Mouse (Mus musculus) lung, postnatal 10 days (tissue): ENCODE measurements at regions not wholly inside any gene's neighbourhood (a gene's known extent, or its start where the extent isn't known, plus 50 kb on each side); places are given as distances from the start of the nearest gene placed in this dataset.
A peak's percentile ranks its signal among the peaks of the same experiment; 100 is the strongest.

Source experiments
- DNase-seq: peaks from one replicate; pipeline ENCODE4 v3.0.0; 2021

DNA sequence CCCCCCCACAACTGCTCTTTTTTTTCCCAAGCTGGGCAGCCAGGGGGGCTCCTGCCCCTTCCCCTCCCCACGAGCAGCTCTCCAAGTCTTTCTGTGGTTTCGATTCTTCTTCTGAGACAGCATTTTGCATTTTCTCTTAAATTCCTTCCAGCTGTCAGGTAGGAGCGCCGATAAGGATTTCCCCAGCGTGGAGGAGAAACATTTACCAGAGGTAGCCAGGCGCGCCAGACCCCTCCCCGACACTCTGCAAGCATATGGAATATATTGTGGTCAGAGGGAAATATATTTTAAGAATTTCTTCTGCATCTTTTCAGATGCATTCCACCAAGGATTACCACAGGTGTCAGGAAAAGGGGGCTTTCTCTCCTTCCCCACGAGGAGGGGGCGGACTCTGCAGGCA, 111.9 kb downstream of the Tbx5 start:
- DNase-seq = no peak

DNA sequence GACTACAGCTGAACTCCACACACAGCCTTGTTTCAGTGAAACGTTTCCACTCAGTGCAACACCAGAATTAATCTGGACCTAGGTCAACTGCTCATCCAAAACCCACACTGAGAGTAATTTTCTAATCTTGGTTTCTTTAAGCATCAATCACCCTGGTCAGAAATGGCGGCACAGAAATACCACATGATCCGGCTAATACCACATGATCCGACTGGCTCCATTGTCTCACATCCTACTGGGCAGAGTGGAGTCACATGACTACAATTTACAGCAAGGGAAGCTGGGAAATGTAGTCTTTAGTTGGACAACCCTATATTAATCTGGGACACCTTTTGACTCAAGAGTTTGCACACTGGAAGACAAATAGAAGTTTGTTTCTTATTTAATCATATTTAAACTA, 115.9 kb downstream of the Tbx5 start:
- DNase-seq = no peak

DNA sequence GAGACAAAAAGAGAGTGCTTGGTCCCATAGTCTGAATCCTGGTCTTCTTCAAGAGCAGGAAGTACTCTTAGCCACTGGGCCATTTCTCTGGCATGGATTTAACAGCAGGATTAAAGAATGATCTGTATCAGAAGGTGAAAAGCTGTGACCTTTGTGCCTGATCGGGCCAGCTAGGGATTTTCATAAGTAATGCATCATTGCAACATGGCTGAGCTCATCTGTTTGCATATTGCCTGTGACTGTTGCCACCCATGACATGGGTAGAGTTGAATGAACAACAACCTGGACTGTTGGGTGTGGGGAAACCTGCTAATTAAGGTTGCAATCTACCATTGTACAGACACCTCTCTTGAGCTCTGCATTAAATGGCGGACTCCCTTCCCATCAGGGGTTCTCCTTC, 119.6 kb downstream of the Tbx5 start:
- no peak for DNase-seq

DNA sequence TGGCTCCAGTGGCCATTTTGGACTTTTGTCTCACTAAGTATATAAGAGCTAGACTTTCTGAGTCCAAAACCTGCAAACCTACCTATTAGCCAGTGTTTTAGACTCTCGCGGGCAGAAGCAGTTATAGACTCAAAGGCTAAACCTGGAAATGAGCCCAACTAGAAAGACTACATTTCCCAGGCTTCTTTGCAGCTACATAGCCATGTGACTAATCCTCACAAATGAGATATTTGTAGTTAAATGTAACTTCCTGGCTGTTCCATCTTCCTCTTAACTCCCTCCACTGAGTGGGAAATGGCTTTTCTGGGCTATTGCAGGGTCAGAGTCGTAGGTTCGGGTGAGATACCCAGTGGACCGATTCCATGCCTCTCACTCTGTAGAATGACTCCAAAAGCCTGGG, 120.7 kb downstream of the Tbx5 start:
- DNase-seq = no peak

DNA sequence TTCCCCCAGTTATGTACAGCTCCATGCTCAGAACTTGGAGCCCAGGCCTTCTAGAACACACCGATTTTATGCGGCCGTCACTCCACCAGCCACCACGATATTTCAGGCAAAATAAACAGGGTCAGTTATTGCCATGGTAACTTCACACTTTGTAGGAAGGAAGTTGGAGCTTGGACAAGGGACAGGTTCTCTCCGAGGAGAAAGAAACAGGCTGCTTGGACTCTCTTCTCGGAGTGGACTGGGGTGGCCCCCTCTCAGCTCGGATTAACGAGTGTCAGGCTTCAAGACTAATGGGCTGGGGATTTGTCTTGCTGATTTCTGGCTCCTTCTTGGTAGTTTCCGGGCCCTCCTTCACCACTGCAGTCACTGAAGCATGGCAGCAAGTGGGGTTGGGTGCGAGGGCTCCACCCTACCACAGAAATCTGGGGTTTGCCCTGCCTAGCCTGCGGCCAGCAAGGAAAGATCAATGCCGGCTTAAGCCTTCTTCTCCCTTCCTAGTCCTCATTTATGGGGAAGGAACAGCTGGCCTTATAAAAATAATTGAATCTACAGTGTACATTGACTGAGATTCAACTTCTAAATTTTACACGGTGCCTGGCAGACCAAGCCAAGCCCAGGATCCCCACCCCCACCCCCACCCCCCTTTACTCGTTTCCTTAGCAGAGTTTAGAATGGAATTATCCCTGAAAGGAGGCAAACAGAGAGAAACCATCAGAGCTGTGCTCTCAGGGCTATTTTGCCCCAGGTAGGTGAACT, 121.5 kb downstream of the Tbx5 start:
- DNase-seq = no peak

DNA sequence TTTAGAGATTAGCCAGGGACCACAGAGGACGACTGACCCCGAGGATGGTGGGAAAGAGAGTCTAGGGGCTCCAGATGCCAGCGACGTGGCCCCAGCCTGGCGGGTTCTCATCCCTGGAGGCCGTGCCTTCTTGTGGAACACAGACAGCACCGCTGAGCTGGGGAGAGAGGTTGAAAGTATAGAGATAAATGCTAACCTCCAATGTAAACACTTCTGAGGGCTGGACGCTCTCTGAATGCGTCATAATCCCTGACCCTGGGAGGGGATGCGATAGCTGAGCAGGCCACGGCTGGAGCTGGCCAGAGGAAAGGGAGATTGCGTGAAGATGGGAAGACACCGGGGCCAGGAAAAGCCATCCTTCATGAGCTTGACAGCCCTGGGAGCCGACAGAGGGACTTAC, 126.5 kb downstream of the Tbx5 start:
- DNase-seq = no peak

DNA sequence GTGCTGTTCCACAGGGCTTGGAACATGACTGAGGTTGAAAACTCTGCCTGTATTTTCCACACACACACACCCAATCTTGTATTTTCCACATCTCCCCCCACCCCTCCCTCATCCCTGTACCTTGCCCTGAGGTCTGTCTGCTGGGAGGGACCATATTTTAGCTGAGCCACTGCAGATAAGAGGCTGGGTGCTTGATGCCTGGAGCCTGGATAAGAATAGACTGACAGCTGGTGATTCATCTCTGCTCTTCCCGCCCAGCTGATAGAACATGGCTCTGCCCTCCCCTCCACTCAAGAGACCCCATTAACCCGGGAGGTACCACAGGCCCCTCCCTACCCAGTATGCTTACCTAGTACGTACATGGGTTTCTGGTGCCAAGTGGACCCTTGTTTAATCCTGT, 132.3 kb downstream of the Tbx5 start:
- no peak for DNase-seq

DNA sequence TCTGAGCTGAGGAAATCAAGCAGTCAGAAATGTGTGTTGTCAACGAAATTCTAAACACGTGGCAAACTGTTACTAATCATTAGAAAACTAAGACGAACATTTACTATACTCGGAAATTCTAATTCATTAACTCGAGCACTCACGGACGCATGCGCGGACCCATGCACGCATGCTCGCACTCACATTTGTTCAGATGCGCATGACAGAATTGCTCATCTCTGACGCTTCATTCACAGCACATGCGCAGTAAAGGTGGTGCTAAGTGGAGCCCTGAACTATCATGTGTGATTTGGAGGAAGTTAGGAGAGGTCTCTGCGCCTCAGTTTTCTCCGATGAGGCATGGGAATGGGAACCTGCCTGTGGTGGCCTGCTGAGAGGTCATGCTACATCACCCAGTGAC, 138.8 kb downstream of the Tbx5 start:
- no peak for DNase-seq

DNA sequence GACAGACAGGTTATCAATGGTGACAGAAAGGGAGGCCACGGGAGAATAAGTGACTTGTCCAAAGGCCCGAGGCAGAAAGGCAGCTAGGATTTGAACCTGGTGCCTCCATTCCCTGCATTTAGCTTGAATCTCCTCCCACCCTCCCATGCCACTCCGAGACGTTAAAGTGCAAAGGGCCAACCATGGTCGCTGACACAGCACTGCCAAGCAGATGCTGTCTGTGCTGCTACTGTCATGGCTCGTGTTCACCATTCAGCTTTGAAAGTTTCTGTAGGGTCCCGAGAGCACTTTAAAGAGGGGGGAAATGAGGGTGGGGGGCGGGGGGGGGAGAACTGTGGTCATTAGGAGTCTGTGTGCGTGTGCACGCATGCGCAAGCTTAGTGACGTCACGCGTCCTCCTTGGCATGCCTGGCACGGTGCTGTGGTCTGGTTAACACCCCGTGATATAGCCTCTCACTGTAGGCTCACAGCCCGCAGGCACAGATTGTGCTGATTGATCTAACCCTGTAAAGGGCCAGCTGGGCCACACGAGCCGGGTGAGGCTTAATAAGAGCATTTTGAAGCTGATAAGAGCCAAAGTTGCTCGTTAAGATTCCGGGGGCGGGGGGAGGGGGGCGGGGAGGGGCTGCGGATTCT, 140.5 kb downstream of the Tbx5 start:
- peak; percentile 65 for DNase-seq

DNA sequence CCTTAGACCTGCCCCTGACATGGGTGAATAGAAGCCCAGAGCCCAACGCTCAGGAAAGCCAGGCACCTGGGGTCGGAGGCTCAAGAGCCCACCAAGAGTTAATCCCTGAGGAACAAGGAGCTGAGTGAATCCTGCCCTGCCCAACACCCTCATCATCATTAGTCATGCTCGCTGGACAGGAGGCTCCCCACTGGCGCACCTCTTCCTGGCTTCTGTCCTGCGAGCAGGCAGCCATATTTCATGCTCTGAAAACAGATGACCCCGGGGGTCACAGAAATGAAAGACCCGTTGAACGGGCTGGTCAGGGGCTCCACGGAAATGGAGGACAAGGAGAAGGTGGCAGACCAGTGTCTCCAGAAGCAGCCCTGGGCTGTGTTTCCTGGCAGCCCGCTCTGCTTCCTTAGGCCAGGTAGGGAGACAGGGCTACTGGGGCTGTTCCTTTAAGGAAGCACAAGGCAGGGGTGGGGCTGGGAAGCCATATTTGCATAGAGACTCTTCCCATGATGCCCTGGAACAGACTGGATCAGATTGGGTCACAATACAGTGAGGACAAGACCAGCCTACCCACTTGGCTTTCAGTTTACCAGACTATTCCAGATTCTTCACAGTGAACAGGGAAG, 138.1 kb upstream of the Rbm19 start:
- DNase-seq = no peak

DNA sequence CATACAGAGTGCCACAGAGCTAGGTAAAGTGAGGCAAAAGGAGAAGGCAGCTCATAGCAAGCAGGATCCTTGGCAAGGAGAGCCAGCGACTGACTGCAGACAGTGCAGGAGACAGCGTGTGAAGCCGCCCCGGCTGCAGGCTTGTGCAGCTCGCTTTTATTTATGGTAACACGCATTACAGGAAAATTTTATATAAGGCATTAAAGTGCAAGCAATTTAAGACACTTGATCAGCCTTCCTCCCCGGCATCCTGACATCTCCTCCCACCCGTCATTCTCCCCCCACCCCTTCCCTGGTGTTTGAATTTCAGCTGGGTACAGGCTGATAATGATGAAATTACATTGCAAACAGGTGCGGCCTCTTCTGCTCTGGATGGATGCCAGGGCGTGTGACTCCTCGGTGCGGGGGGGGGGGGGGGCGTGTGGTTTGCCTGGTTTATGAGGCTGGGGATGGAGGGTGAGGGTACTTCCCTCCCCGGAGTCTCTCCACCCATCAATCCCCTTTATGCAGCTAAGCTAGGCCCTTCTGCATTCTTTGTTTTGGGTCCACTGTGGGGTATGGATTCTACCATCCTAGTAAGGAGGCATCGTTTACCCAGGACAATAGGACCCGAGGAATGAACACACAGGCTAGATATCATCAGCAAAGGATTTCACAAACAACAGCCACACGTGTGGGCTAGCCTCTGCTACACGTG, 135.0 kb upstream of the Rbm19 start:
- no peak for DNase-seq

DNA sequence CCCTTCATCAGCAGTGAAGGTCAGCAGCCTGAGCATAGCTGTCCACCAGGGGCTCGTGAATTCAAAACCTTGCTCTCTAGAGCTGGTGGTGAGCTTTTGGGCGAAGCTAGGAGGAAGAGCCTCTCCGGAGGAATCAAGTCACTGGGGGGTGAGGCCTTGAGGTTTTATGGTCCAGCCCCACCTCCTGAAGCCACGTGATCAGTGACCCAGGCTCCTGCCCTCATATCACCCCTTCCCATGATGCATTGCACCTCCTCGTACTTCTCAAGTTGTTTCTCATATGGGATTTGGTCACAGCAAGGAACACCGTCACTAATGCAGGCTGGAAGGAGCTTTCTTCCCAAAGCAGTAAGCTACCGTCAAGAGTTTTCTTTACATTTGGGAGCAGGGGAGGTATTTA, 132.1 kb upstream of the Rbm19 start:
- DNase-seq = no peak

DNA sequence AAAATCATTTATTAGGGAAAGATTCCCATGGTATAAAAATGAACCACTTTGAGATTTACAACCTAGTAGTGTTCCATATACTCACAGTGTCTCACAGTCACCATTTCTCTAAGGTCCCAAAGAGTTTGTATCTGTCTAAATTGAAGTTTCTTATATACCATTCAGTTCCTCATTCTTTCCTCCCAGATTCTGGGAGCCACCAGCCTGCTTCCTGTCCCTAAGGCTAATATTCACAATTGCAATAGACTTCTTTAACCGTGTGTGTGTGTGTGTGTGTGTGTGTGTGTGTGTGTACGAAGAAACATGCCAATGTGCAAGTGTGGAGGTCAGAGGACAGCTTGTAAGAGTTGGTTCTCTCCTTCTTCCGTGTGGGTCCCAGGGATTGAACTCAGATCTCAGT, 124.1 kb upstream of the Rbm19 start:
- no peak for DNase-seq

DNA sequence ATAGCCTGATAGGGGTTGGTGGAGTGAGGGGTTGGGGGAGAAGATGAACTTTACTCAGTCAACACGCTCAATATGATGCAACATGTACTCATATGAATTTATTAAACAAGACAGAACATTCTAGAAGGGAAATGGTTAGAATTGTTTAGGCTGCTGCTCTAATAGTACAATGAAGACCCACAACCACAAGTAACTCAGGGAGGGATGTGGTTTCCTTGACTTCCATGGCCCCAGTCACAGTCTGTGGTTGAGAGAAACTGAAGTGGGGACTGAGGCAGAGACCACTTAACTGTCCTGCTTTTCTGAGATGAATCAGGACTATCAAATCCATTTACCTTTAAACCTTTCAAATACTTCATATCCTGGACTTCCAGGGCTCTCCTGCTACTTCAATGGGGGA, 120.5 kb upstream of the Rbm19 start:
- no peak for DNase-seq

DNA sequence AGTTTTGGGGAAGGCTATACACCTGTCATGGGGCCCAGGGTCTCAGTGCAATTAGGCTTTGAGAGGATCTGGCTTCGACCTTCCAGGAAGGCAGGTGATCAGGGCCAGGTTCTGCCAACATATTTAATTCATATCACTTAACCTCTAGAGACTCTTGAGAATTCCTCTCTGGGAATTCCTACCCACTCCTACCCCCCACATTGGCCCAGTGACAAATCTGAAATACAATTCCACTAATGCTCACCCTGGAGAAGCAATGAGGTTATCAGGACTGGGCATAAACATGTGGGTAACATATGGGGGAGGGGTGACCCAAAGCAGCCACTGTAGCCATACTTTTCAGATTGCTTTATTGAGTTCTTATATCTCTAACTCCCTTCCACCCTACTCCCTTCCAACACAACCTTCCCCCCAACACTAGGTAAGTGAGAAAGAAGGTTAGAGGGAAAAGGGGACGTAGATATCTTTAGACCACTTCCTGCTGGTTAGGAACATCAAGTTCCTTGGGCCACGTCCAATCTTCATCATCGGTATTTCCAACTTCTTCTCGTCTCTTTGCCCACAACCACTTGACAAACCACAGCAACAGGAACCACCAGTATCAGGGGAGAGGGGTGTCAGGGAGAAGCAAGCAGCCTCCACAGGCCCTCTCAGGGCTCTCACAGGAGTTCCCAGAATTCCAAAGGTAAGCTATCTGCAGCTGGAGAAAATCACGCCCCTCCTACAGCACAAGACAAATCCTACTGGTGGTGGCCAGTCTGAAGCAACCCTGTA, 110.4 kb upstream of the Rbm19 start:
- no peak for DNase-seq

DNA sequence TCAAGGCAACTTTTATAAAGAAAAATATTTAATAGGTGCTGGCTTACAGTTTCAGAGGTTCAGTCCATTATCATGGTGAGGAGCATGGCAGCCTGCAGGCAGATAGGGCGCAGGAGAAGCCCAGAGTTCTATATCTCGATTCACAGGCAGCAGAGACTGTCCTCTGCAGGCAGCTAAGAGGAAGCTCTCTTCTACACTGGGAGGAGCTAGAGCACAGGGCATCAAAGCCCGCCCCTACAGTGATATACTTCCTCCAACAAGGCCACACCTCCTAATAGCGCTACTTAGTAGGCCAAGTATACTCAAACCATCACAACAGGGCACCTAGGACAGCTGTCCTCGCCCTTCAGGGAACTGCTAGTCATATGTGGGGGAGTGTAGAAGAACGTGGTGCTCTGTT, 108.5 kb upstream of the Rbm19 start:
- no peak for DNase-seq

DNA sequence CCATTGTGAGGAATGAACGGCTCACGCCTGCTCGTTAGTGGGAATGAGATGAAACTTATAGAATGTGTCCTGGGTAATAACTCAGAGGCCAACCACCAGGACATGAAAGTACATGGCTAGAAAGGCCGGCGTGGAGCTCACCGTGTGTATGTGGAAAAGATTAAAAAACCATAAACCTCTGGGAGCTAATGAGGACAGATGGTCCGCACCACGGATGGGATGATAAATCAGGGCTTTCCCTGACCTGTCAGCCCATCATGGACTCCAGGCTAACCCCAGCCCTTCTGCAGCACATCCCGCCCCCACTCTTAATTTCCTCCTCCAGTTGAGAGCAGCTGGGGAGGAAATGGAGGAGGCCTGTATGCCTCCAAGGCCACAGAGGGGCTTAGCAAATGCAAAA, 108.0 kb upstream of the Rbm19 start:
- DNase-seq = no peak

DNA sequence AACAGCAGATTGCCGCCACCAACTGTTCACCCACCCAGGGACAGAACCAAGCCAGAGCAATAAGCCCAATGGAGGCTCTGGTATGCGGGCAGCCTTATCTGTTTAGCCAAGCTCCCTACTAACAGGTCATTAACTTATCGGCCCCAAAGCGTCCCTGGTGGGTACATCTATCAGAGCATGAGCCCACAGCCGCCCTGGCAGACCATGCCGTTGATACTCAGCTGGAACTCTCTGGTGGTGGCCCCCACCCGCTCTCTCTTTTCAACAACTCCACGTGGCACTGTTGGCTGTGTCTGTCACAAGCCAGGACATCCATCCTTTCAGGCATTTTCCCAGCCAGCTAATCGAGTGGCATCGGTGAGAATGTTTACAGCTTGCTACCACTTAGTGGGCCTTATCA, 100.8 kb upstream of the Rbm19 start:
- DNase-seq = no peak

DNA sequence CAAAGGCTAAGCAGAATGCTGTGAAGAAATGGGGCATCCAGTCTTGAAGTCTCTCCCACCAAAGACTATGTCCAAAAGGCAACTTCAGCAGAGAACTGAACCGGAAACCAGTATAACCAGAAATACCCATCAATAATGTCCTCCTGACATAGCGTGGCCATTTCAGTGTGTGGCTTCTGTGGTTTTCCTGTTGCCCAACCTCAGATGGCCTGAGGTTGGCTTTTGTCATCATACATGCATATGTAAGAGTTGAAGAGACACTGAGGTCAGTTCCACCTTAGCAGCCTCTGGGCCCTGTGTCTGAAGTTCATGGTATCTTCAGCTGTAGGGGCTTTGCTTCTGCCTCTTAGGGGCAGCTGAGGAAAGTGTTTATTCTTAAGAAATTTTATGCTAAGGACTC, 98.1 kb upstream of the Rbm19 start:
- no peak for DNase-seq

DNA sequence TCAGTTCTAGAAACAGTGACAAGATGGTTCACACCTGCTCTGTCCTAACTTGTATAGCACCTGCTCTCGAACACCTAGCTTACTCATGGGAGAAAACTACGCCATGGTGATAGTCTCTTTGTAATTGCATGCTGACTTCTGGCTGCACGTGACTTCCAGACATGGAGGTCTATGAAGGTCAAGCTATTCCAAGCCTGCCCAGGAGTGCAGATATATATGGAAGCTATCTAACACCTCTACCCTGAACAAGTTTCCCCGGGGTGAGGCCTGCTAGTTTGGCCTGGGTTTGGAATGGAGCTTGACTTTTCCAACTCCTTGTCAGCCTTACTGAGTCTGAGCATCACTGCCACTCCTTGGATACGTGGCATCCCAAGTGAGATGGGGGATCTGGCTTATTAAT, 95.5 kb upstream of the Rbm19 start:
- DNase-seq = no peak

DNA sequence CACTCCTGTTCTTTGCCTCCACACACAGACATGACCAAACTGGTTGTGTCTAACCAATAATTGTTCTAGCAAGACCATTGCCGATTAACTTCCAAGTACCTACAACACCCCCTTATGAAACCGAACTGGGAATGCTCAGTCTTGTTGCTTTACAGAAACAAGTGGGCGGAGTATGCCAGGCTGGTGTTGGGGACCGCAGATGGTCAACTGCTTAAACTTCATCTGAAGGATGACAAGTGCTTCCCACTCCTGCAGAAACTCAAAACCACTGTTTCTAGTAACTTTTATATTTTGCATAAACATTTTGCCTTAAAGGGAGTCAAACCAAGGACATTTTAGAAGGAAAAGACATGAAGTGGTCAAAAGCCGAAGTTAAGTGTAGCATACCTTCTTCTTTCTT, 94.0 kb upstream of the Rbm19 start:
- no peak for DNase-seq

DNA sequence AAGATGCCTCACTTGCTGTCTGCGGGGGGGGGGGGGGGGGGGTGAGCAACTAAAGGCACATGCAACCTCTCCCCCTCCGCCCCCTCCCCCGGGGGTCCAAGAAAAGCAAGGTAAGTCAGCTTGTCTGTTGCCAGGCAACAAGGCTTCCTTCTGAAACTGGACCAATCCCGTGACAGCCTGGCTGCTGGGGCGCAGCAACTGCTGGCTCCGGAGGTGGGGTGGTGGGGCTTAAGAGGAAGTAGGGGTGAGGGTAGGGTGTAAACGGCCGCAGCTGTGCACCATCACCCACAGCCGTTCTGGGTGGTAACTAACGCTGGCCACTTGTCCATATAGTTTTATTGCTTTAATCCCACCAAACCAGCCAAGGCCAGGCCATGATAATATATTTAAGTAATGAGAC, 92.2 kb upstream of the Rbm19 start:
- DNase-seq = peak; percentile 5

DNA sequence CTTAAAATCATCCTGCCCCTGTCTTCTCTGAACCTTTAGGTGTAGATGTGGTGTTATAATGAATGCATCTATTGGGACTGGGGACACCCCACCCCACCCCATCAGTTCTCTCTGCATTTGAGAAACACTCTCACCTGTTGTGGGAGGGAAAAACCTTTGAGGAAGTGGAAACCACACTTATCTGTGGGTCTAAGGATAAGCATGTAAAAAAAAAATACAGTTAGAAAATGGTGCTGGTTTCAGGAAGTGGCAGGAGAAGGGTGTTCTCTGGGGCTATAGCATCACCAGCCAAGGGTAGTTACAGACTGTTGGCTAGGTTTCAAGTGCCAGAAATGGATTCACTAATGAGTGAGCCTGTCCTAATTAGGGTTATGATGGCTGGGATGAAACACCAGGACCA, 91.1 kb upstream of the Rbm19 start:
- DNase-seq = no peak
